Mouse (Mus musculus): ENCODE results near the gene Gsdma2. TPM values are rescaled to one million over a fixed set of nuclear protein-coding genes. Genes with fewer than 3 reads are reported as not detected.
A peak's percentile ranks its signal among the peaks of the same experiment; 100 is the strongest.

Gsdma2 gene
- polyA plus RNA-seq, 1 experiment, result 0.81 TPM

DNA sequence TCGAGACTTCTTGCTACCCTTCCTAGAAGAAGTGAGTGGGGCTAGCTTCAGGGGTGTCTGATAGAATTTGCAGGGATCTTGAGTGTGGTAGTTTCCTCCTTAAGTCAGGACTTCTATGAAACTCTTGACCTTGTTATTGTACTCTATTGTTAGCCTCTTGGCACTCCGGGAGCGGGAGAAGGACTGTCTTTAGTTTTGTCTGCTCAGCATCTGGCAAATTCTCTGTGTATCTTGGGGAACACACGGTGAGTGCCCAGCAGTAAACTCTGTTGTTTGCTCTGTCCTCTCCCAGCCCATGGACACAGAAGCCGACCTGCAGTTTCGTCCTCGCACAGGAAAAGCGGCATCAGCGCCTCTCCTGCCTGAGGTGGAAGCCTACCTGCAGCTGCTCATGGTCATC lies 39.1 kb downstream of the Gsdma2 start:
- TF ChIP-seq CTCF (IDR thresholded peaks at IDR 0.05; ENCODE audit: borderline replicate concordance, control insufficient read depth, extremely low read depth, insufficient read depth, low read length, poor library complexity) (no peak), POLR2A (IDR thresholded peaks at IDR 0.05; ENCODE audit: control insufficient read depth, extremely low read depth, insufficient read depth, low read length, poor library complexity) (no peak)
- Histone ChIP-seq H3K36me3 (ENCODE audit: control insufficient read depth, insufficient read depth, low read length) (peaks cover 43% of the 10 kb centered on the region), H3K27ac (ENCODE audit: control insufficient read depth, insufficient read depth, low read length) (no peak overlapping the region), H3K4me1 (replicated peaks; ENCODE audit: control insufficient read depth, insufficient read depth, low read length) (peaks cover 2% of the 10 kb centered on the region; the same call in 1 of the 2 replicates), H3K4me3 (ENCODE audit: control insufficient read depth, insufficient read depth, low read length) (no peak overlapping the region), H3K27me3 (ENCODE audit: control insufficient read depth, insufficient read depth, low read length) (no peaks in the 10 kb centered on the region)
- no peak for DNase-seq
- WGBS, result 97% methylated on average over 9 of the region's 9 CpGs

GRCm38 (mm10) chr11:98686976-98687375 lies 40.4 kb downstream of the Gsdma2 start:
- Histone ChIP-seq H3K36me3 (ENCODE audit: control insufficient read depth, insufficient read depth, low read length) (peaks cover 56% of the 10 kb centered on the region), H3K27me3 (ENCODE audit: control insufficient read depth, insufficient read depth, low read length) (no peaks in the 10 kb centered on the region), H3K4me1 (replicated peaks; ENCODE audit: control insufficient read depth, insufficient read depth, low read length) (no peaks in the 10 kb centered on the region), H3K27ac (ENCODE audit: control insufficient read depth, insufficient read depth, low read length) (no peak overlapping the region), H3K4me3 (ENCODE audit: control insufficient read depth, insufficient read depth, low read length) (no peak overlapping the region)
- TF ChIP-seq POLR2A (IDR thresholded peaks at IDR 0.05; ENCODE audit: control insufficient read depth, extremely low read depth, insufficient read depth, low read length, poor library complexity), result no peak
- no peak for TF ChIP-seq CTCF (IDR thresholded peaks at IDR 0.05; ENCODE audit: borderline replicate concordance, control insufficient read depth, extremely low read depth, insufficient read depth, low read length, poor library complexity)
- WGBS, result 96% methylated on average over 4 of the region's 4 CpGs
- no peak for DNase-seq

- 95% methylated on average over 8 of the region's 8 CpGs for WGBS
- Histone ChIP-seq H3K36me3 (ENCODE audit: control insufficient read depth, insufficient read depth, low read length) (peaks cover 60% of the 10 kb centered on the region), H3K4me3 (ENCODE audit: control insufficient read depth, insufficient read depth, low read length) (no peak overlapping the region), H3K4me1 (replicated peaks; ENCODE audit: control insufficient read depth, insufficient read depth, low read length) (peaks cover 5% of the 10 kb centered on the region), H3K27ac (ENCODE audit: control insufficient read depth, insufficient read depth, low read length) (no peak overlapping the region), H3K27me3 (ENCODE audit: control insufficient read depth, insufficient read depth, low read length) (no peaks in the 10 kb centered on the region)
- no peak for DNase-seq
- no peak for TF ChIP-seq CTCF (IDR thresholded peaks at IDR 0.05; ENCODE audit: borderline replicate concordance, control insufficient read depth, extremely low read depth, insufficient read depth, low read length, poor library complexity)
- no peak for TF ChIP-seq POLR2A (IDR thresholded peaks at IDR 0.05; ENCODE audit: control insufficient read depth, extremely low read depth, insufficient read depth, low read length, poor library complexity)
Measured at GRCm38 (mm10) chr11:98688009-98688408, 41.5 kb downstream of the Gsdma2 start.

GRCm38 (mm10) chr11:98693201-98693600 lies 46.6 kb downstream of the Gsdma2 start:
- H3K4me3 ChIP-seq (ENCODE audit: control insufficient read depth, insufficient read depth, low read length), result no peak overlapping the region
- peak; percentile 84 for DNase-seq
- WGBS, result 14% methylated on average over 13 of the region's 13 CpGs
- TF ChIP-seq CTCF (IDR thresholded peaks at IDR 0.05; ENCODE audit: borderline replicate concordance, control insufficient read depth, extremely low read depth, insufficient read depth, low read length, poor library complexity) (no peak), POLR2A (IDR thresholded peaks at IDR 0.05; ENCODE audit: control insufficient read depth, extremely low read depth, insufficient read depth, low read length, poor library complexity) (no peak)
- no peaks in the 10 kb centered on the region for H3K27me3 ChIP-seq (ENCODE audit: control insufficient read depth, insufficient read depth, low read length)
- H3K36me3 ChIP-seq (ENCODE audit: control insufficient read depth, insufficient read depth, low read length), result peaks cover 56% of the 10 kb centered on the region
- peak overlapping the region; percentile 17; the same call in 1 of the 2 replicates for H3K27ac ChIP-seq (ENCODE audit: control insufficient read depth, insufficient read depth, low read length)
- H3K4me1 ChIP-seq (replicated peaks; ENCODE audit: control insufficient read depth, insufficient read depth, low read length), result peaks cover 13% of the 10 kb centered on the region

DNA sequence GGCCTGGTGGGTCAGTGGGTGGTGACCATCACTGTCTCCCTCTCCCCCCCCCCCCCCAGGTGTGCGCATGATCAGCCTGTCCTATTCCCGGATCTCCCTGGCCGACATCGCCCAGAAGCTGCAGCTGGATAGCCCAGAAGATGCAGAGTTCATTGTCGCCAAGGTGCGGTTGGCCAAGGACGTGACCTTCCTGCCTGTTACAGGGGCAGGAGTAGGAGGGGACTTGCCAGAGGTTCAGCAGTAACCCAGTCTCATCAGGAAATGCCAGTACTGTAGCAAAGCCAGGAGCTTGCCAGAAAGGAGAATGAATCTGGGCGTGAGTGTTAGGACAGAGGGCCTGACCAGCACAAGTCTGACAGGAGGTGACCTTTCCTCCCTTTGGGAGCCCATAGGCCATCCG lies 47.2 kb downstream of the Gsdma2 start:
- H3K4me1 ChIP-seq (replicated peaks; ENCODE audit: control insufficient read depth, insufficient read depth, low read length), result peaks cover 13% of the 10 kb centered on the region
- no peak overlapping the region for H3K4me3 ChIP-seq (ENCODE audit: control insufficient read depth, insufficient read depth, low read length)
- H3K27ac ChIP-seq (ENCODE audit: control insufficient read depth, insufficient read depth, low read length), result no peak overlapping the region
- H3K27me3 ChIP-seq (ENCODE audit: control insufficient read depth, insufficient read depth, low read length), result no peaks in the 10 kb centered on the region
- no peak for DNase-seq
- TF ChIP-seq CTCF (IDR thresholded peaks at IDR 0.05; ENCODE audit: borderline replicate concordance, control insufficient read depth, extremely low read depth, insufficient read depth, low read length, poor library complexity), result no peak
- 86% methylated on average over 9 of the region's 9 CpGs for WGBS
- peaks cover 52% of the 10 kb centered on the region for H3K36me3 ChIP-seq (ENCODE audit: control insufficient read depth, insufficient read depth, low read length)

GRCm38 (mm10) chr11:98694301-98694700 lies 47.7 kb downstream of the Gsdma2 start:
- Histone ChIP-seq H3K4me3 (ENCODE audit: control insufficient read depth, insufficient read depth, low read length) (no peak overlapping the region), H3K36me3 (ENCODE audit: control insufficient read depth, insufficient read depth, low read length) (peaks cover 52% of the 10 kb centered on the region), H3K27me3 (ENCODE audit: control insufficient read depth, insufficient read depth, low read length) (no peaks in the 10 kb centered on the region), H3K27ac (ENCODE audit: control insufficient read depth, insufficient read depth, low read length) (no peak overlapping the region), H3K4me1 (replicated peaks; ENCODE audit: control insufficient read depth, insufficient read depth, low read length) (peaks cover 13% of the 10 kb centered on the region)
- WGBS, result 94% methylated on average over 9 of the region's 9 CpGs
- DNase-seq, result no peak
- TF ChIP-seq POLR2A (IDR thresholded peaks at IDR 0.05; ENCODE audit: control insufficient read depth, extremely low read depth, insufficient read depth, low read length, poor library complexity) (no peak), CTCF (IDR thresholded peaks at IDR 0.05; ENCODE audit: borderline replicate concordance, control insufficient read depth, extremely low read depth, insufficient read depth, low read length, poor library complexity) (no peak)

GRCm38 (mm10) chr11:98695408-98695807 lies 48.8 kb downstream of the Gsdma2 start:
- TF ChIP-seq POLR2A (IDR thresholded peaks at IDR 0.05; ENCODE audit: control insufficient read depth, extremely low read depth, insufficient read depth, low read length, poor library complexity) (no peak), CTCF (IDR thresholded peaks at IDR 0.05; ENCODE audit: borderline replicate concordance, control insufficient read depth, extremely low read depth, insufficient read depth, low read length, poor library complexity) (no peak)
- no peaks in the 10 kb centered on the region for H3K27me3 ChIP-seq (ENCODE audit: control insufficient read depth, insufficient read depth, low read length)
- no peak overlapping the region for H3K27ac ChIP-seq (ENCODE audit: control insufficient read depth, insufficient read depth, low read length)
- DNase-seq, result no peak
- WGBS, result 92% methylated on average over 14 of the region's 14 CpGs
- peaks cover 42% of the 10 kb centered on the region for H3K36me3 ChIP-seq (ENCODE audit: control insufficient read depth, insufficient read depth, low read length)
- peaks cover 13% of the 10 kb centered on the region for H3K4me1 ChIP-seq (replicated peaks; ENCODE audit: control insufficient read depth, insufficient read depth, low read length)
- no peak overlapping the region for H3K4me3 ChIP-seq (ENCODE audit: control insufficient read depth, insufficient read depth, low read length)

All from thymus, adult 2 months (tissue).